ENCODE assay signal across 14 mouse cellular contexts in the genomic region with DNA sequence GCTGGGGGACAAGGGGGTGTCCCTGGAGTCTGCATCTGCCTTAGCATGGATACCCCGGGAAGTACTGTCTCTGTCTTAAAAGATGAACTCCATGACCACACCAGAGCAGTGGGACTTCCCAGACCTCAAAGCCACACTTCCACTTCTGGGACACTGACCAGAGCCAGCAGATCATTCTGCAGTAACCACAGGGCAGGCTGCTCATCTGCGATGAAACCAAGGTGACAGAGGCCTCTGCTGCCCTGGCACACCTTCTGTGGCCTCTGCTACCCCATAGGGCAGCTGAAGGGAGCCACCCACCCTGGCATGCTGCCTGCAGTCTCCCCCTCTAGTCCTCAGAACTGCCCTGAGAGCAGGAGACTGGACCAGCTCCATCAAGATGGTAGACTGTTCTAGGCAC. TPM values are rescaled to one million over a fixed set of nuclear protein-coding genes. Genes with fewer than 3 reads are reported as not detected.
DNase-seq lines count a peak whose midpoint lies in the region; ATAC-seq and TF ChIP-seq lines count a peak whose summit lies in the region.
"Had no signal": no experiment of that assay in that cellular context is flagged by ENCODE, and none has a peak within 500 bp of the region (broad histone marks: within the 10 kb centered on the region; RNA-seq: fewer than 3 reads in every experiment).

No protein-coding gene starts in this region.

- no peak overlapping the region for H3K27ac ChIP-seq in hindbrain, embryonic 13.5 days
- no peak overlapping the region for H3K27ac ChIP-seq in hindbrain, embryonic 11.5 days (ENCODE audit: low read depth, low read length)
- H3K27ac ChIP-seq in embryonic facial prominence, embryonic 13.5 days: peak overlapping the region; percentile 64
- peak overlapping the region; percentile 68 for H3K27ac ChIP-seq in macrophage
- H3K27ac ChIP-seq: gastrocnemius, adult 2 months; hindbrain, postnatal 0 days; layer of hippocampus, adult 2 months had no signal

- no peak for ATAC-seq in hindbrain, embryonic 13.5 days (ENCODE audit: low FRiP score)
- no peak for ATAC-seq in hindbrain, embryonic 11.5 days (ENCODE audit: low FRiP score)
- ATAC-seq in embryonic facial prominence, embryonic 13.5 days (ENCODE audit: insufficient number of reproducible peaks, insufficient read depth, low FRiP score, low TSS enrichment, low read depth): no peak
- ATAC-seq in erythroblast, adult 5-6 weeks (replicated peaks; ENCODE audit: low FRiP score, poor library complexity, severe bottlenecking): no peak
- ATAC-seq: hindbrain, postnatal 0 days had no signal

- peaks cover 10% of the 10 kb centered on the region for H3K79me2 ChIP-seq in macrophage (ENCODE audit: inconsistent target)

- no peak overlapping the region for H3K4me2 ChIP-seq in hindbrain, embryonic 13.5 days
- no peak overlapping the region for H3K4me2 ChIP-seq in hindbrain, embryonic 11.5 days (replicated peaks; ENCODE audit: low read depth, low read length)
- H3K4me2 ChIP-seq in embryonic facial prominence, embryonic 13.5 days: no peak overlapping the region

- H3K4me1 ChIP-seq in hindbrain, embryonic 13.5 days (replicated peaks): peaks cover 27% of the 10 kb centered on the region
- peaks cover 3% of the 10 kb centered on the region; the same call in 1 of the 2 replicates for H3K4me1 ChIP-seq in hindbrain, embryonic 11.5 days (replicated peaks; ENCODE audit: control insufficient read depth, insufficient read depth, low read length)
- H3K4me1 ChIP-seq in E14TG2a.4 (replicated peaks; ENCODE audit: low read depth, low read length): peaks cover 85% of the 10 kb centered on the region
- H3K4me1 ChIP-seq in embryonic facial prominence, embryonic 13.5 days: peaks cover 69% of the 10 kb centered on the region

- no peak for TF ChIP-seq CTCF in E14TG2a.4 (conservative IDR thresholded peaks at IDR 0.05; ENCODE audit: low read length)

- peaks cover 26% of the 10 kb centered on the region for H3K27me3 ChIP-seq in hindbrain, embryonic 13.5 days
- peaks cover 8% of the 10 kb centered on the region for H3K27me3 ChIP-seq in hindbrain, embryonic 11.5 days (ENCODE audit: control insufficient read depth, insufficient read depth, low read length)
- H3K27me3 ChIP-seq in E14TG2a.4 (ENCODE audit: insufficient read depth, low read length): 0 out of 2 replicates have a peak, but pooled peaks cover 5% of the 10 kb centered on the region
- no peaks in the 10 kb centered on the region for H3K27me3 ChIP-seq in embryonic facial prominence, embryonic 13.5 days

- 89% methylated on average over 2 of the region's 2 CpGs for WGBS in hindbrain, embryonic 13.5 days
- WGBS in hindbrain, embryonic 11.5 days: 88% methylated on average over 2 of the region's 2 CpGs
- 78% methylated on average over 2 of the region's 2 CpGs for WGBS in embryonic facial prominence, embryonic 13.5 days
- 7% methylated on average over 2 of the region's 2 CpGs for WGBS in macrophage (ENCODE audit: missing documents)

- H3K4me3 ChIP-seq in hindbrain, embryonic 13.5 days: no peak overlapping the region
- no peak overlapping the region for H3K4me3 ChIP-seq in hindbrain, embryonic 11.5 days (ENCODE audit: low read depth, low read length)
- peak overlapping the region; percentile 43 for H3K4me3 ChIP-seq in E14TG2a.4 (replicated peaks; ENCODE audit: low read length)
- no peak overlapping the region for H3K4me3 ChIP-seq in embryonic facial prominence, embryonic 13.5 days
- H3K4me3 ChIP-seq in macrophage (ENCODE audit: inconsistent target): no peak overlapping the region
- H3K4me3 ChIP-seq: gastrocnemius, adult 2 months; layer of hippocampus, adult 2 months had no signal

- H3K36me3 ChIP-seq in hindbrain, embryonic 13.5 days: peaks cover 51% of the 10 kb centered on the region
- peaks cover 5% of the 10 kb centered on the region; the same call in 1 of the 2 replicates for H3K36me3 ChIP-seq in hindbrain, embryonic 11.5 days (ENCODE audit: control insufficient read depth, insufficient read depth, low read length)
- H3K36me3 ChIP-seq in E14TG2a.4 (ENCODE audit: insufficient read depth, low read length): peaks cover 51% of the 10 kb centered on the region
- H3K36me3 ChIP-seq in embryonic facial prominence, embryonic 13.5 days: peaks cover 44% of the 10 kb centered on the region
- H3K36me3 ChIP-seq in macrophage (ENCODE audit: inconsistent target): peaks cover 29% of the 10 kb centered on the region; the same call in 1 of the 2 replicates

- no peaks in the 10 kb centered on the region for H3K9me3 ChIP-seq in hindbrain, embryonic 13.5 days
- H3K9me3 ChIP-seq in hindbrain, embryonic 11.5 days (ENCODE audit: control insufficient read depth, low read length): no peaks in the 10 kb centered on the region
- H3K9me3 ChIP-seq in E14TG2a.4 (ENCODE audit: low read length): no peaks in the 10 kb centered on the region
- no peaks in the 10 kb centered on the region for H3K9me3 ChIP-seq in embryonic facial prominence, embryonic 13.5 days

- DNase-seq in hindbrain, embryonic 11.5 days (ENCODE audit: low spot score): no peak
- DNase-seq in right cerebral cortex, postnatal 14 days: no peak
- no peak for DNase-seq in adrenal gland, adult 18-20 months (ENCODE audit: low spot score in 2 of 2)
- DNase-seq: adrenal gland, postnatal 10 days; gastrocnemius, adult 2 months; lung, adult 2 months had no signal

- 0 out of 2 replicates have a peak overlapping the region, but pooled peaks have one; percentile 13 for H3K9ac ChIP-seq in hindbrain, embryonic 13.5 days
- H3K9ac ChIP-seq in hindbrain, embryonic 11.5 days (ENCODE audit: low read depth, low read length): no peak overlapping the region
- no peak overlapping the region for H3K9ac ChIP-seq in embryonic facial prominence, embryonic 13.5 days

RNA-seq across cellular contexts. Expression of gene Gm49510, which starts 3.7 kb away (rescaled TPM):
- polyA plus RNA-seq in hindbrain, embryonic 13.5 days (2015; fragmentation: Nextera tagmentation; extraction: Ambion mirVana): not detected in 2 replicates
- 0.13 and 0.42 TPM in 2 replicates for polyA plus RNA-seq in hindbrain, embryonic 11.5 days (2014; fragmentation: Nextera tagmentation; extraction: Ambion mirVana)
- 0.18 and 0.25 TPM in 2 replicates for polyA plus RNA-seq in embryonic facial prominence, embryonic 13.5 days (2015; fragmentation: Nextera tagmentation; extraction: Ambion mirVana)
- 1 to 10 TPM in 9 of 26 experiments, under 1 TPM in 10, not detected in 7; 0.31 to 2.4 (median 0.98) TPM for total RNA-seq in macrophage (2018; cell fraction: chromatin; rRNA removed)
- 1 to 10 TPM in 1 of 26 experiments, under 1 TPM in 22, not detected in 3; 0.10 to 1.0 (median 0.40) TPM for total RNA-seq in macrophage (2018; cell fraction: cytosol; rRNA removed)
- 1 to 10 TPM in 1 of 26 experiments, under 1 TPM in 14, not detected in 11; 0.18 to 1.1 (median 0.66) TPM for total RNA-seq in macrophage (2018; cell fraction: nucleus; rRNA removed)
- 0.25 to 0.59 TPM in 2 of 3 replicates, not detected in the other for polyA plus RNA-seq in macrophage (2018)
- total RNA-seq in erythroblast, adult 5-6 weeks (2015; ENCODE audit: low replicate concordance): not detected in 2 replicates
- total RNA-seq in erythroblast, adult 5-6 weeks (2017; ENCODE audit: low replicate concordance): 0.56 and 0.77 TPM in 2 replicates
- not detected for total RNA-seq in adrenal gland, adult 18-20 months (2021)
- total RNA-seq: adrenal gland, postnatal 10 days; hindbrain, postnatal 0 days had no signal
- polyA plus RNA-seq: hindbrain, postnatal 0 days; testis, adult 2 months had no signal

RNA-seq across cellular contexts. Expression of gene Sh3bp1, which starts 3.8 kb away (rescaled TPM):
- 3.8 and 4.5 TPM in 2 replicates for polyA plus RNA-seq in hindbrain, embryonic 13.5 days (2015; fragmentation: Nextera tagmentation; extraction: Ambion mirVana)
- polyA plus RNA-seq in hindbrain, embryonic 11.5 days (2014; fragmentation: Nextera tagmentation; extraction: Ambion mirVana): 11.8 and 12.4 TPM in 2 replicates
- 53.3 and 54.4 TPM in 2 replicates for polyA plus RNA-seq in embryonic facial prominence, embryonic 13.5 days (2015; fragmentation: Nextera tagmentation; extraction: Ambion mirVana)
- 100 to 1,000 TPM in 17 of 26 experiments, 10 to 100 TPM in 9; 18.8 to 471 (median 176) TPM for total RNA-seq in macrophage (2018; cell fraction: chromatin; rRNA removed)
- 100 to 1,000 TPM in 11 of 26 experiments, 10 to 100 TPM in 15; 31.5 to 168 (median 84.8) TPM for total RNA-seq in macrophage (2018; cell fraction: cytosol; rRNA removed)
- 100 to 1,000 TPM in 14 of 26 experiments, 10 to 100 TPM in 12; 22.3 to 199 (median 104) TPM for total RNA-seq in macrophage (2018; cell fraction: nucleus; rRNA removed)
- polyA plus RNA-seq in macrophage (2018): 67.4 to 90.3 TPM (median 70.9 TPM) in 3 replicates
- 13.6 and 15.2 TPM in 2 replicates for total RNA-seq in erythroblast, adult 5-6 weeks (2015; ENCODE audit: low replicate concordance)
- 4.5 and 8.8 TPM in 2 replicates for total RNA-seq in erythroblast, adult 5-6 weeks (2017; ENCODE audit: low replicate concordance)
- 1 to 10 TPM; 4.1 to 6.5 TPM for total RNA-seq in adrenal gland, adult 18-20 months (2021)

RNA-seq across cellular contexts. Expression of gene Pdxp, which starts 18.0 kb away (rescaled TPM):
- polyA plus RNA-seq in hindbrain, embryonic 13.5 days (2015; fragmentation: Nextera tagmentation; extraction: Ambion mirVana): 62.7 and 64.3 TPM in 2 replicates
- 34.8 and 35.2 TPM in 2 replicates for polyA plus RNA-seq in hindbrain, embryonic 11.5 days (2014; fragmentation: Nextera tagmentation; extraction: Ambion mirVana)
- polyA plus RNA-seq in embryonic facial prominence, embryonic 13.5 days (2015; fragmentation: Nextera tagmentation; extraction: Ambion mirVana): 18.7 and 23.2 TPM in 2 replicates
- total RNA-seq in macrophage (2018; cell fraction: chromatin; rRNA removed): 1 to 10 TPM in 23 of 26 experiments, under 1 TPM in 1, not detected in 2; 0.66 to 5.7 (median 3.7) TPM
- total RNA-seq in macrophage (2018; cell fraction: cytosol; rRNA removed): under 1 TPM; 0.05 to 0.84 (median 0.33) TPM
- 10 to 100 TPM in 1 of 26 experiments, 1 to 10 TPM in 24, under 1 TPM in 1; 0.82 to 11.1 (median 4.4) TPM for total RNA-seq in macrophage (2018; cell fraction: nucleus; rRNA removed)
- 0.13 to 1.2 TPM (median 0.70 TPM) in 3 replicates for polyA plus RNA-seq in macrophage (2018)
- total RNA-seq in erythroblast, adult 5-6 weeks (2015; ENCODE audit: low replicate concordance): 2.7 and 9.4 TPM in 2 replicates
- total RNA-seq in erythroblast, adult 5-6 weeks (2017; ENCODE audit: low replicate concordance): not detected in 2 replicates
- 1 to 10 TPM; 3.1 to 5.4 TPM for total RNA-seq in adrenal gland, adult 18-20 months (2021)

RNA-seq across cellular contexts. Expression of gene Gga1, which starts 18.8 kb away (rescaled TPM):
- 49.9 and 50.6 TPM in 2 replicates for polyA plus RNA-seq in hindbrain, embryonic 13.5 days (2015; fragmentation: Nextera tagmentation; extraction: Ambion mirVana)
- 26.3 and 26.4 TPM in 2 replicates for polyA plus RNA-seq in hindbrain, embryonic 11.5 days (2014; fragmentation: Nextera tagmentation; extraction: Ambion mirVana)
- polyA plus RNA-seq in embryonic facial prominence, embryonic 13.5 days (2015; fragmentation: Nextera tagmentation; extraction: Ambion mirVana): 42.5 and 51.8 TPM in 2 replicates
- 100 to 1,000 TPM in 24 of 26 experiments, 10 to 100 TPM in 2; 71.9 to 245 (median 168) TPM for total RNA-seq in macrophage (2018; cell fraction: chromatin; rRNA removed)
- 10 to 100 TPM; 65.1 to 86.4 (median 78.3) TPM for total RNA-seq in macrophage (2018; cell fraction: cytosol; rRNA removed)
- 100 to 1,000 TPM in 15 of 26 experiments, 10 to 100 TPM in 11; 55.6 to 160 (median 110) TPM for total RNA-seq in macrophage (2018; cell fraction: nucleus; rRNA removed)
- 54.0 to 74.5 TPM (median 65.4 TPM) in 3 replicates for polyA plus RNA-seq in macrophage (2018)
- 6.5 and 17.1 TPM in 2 replicates for total RNA-seq in erythroblast, adult 5-6 weeks (2015; ENCODE audit: low replicate concordance)
- total RNA-seq in erythroblast, adult 5-6 weeks (2017; ENCODE audit: low replicate concordance): 3.5 and 3.7 TPM in 2 replicates
- 10 to 100 TPM; 55.2 to 57.2 TPM for total RNA-seq in adrenal gland, adult 18-20 months (2021)

RNA-seq across cellular contexts. Expression of gene Lgals1, which starts 30.8 kb away (rescaled TPM):
- polyA plus RNA-seq in hindbrain, embryonic 13.5 days (2015; fragmentation: Nextera tagmentation; extraction: Ambion mirVana): 193 and 202 TPM in 2 replicates
- polyA plus RNA-seq in hindbrain, embryonic 11.5 days (2014; fragmentation: Nextera tagmentation; extraction: Ambion mirVana): 390 and 438 TPM in 2 replicates
- polyA plus RNA-seq in embryonic facial prominence, embryonic 13.5 days (2015; fragmentation: Nextera tagmentation; extraction: Ambion mirVana): 2,193 and 2,304 TPM in 2 replicates
- total RNA-seq in macrophage (2018; cell fraction: chromatin; rRNA removed): 100 to 1,000 TPM in 1 of 26 experiments, 10 to 100 TPM in 25; 10.4 to 333 (median 30.0) TPM
- 1,000 to 10,000 TPM in 18 of 26 experiments, 100 to 1,000 TPM in 8; 732 to 2,113 (median 1,238) TPM for total RNA-seq in macrophage (2018; cell fraction: cytosol; rRNA removed)
- 100 to 1,000 TPM in 25 of 26 experiments, 10 to 100 TPM in 1; 69.0 to 290 (median 144) TPM for total RNA-seq in macrophage (2018; cell fraction: nucleus; rRNA removed)
- 1,502 to 3,219 TPM (median 3,114 TPM) in 3 replicates for polyA plus RNA-seq in macrophage (2018)
- total RNA-seq in erythroblast, adult 5-6 weeks (2015; ENCODE audit: low replicate concordance): 46.1 and 56.2 TPM in 2 replicates
- 77.5 and 79.0 TPM in 2 replicates for total RNA-seq in erythroblast, adult 5-6 weeks (2017; ENCODE audit: low replicate concordance)
- total RNA-seq in adrenal gland, adult 18-20 months (2021): 100 to 1,000 TPM; 300 to 824 TPM

Comparison
In these comparisons a context has a peak if more than half of its experiments do, and no peak if none do; other contexts are left out.
1. H3K27ac ChIP-seq: peak in embryonic facial prominence, embryonic 13.5 days (single experiment) and macrophage (single experiment); none in hindbrain, embryonic 13.5 days (single experiment) and hindbrain, embryonic 11.5 days (single experiment).